Mouse (Mus musculus) left cerebral cortex, postnatal 10 days (tissue): Measurements from ENCODE around the gene Nfia. TPM values are rescaled to one million over a fixed set of nuclear protein-coding genes. Genes with fewer than 3 reads are reported as not detected.

Source experiments
- DNase-seq, 2 experiments: peaks; one replicate each; pipeline ENCODE4 v3.0.0; 2021 to 2022; ENCODE audit warnings: low spot score in 2 of 2, mixed read lengths in 1 of 2; ENCODE audit errors: extremely low spot score in 1 of 2
- intact Hi-C: fragments of 180-260 bp; cut with DNase I; formaldehyde crosslinking; loops from one replicate; pipeline ENCODE4 v1.15.1; 2025
- total RNA-seq, 2 experiments: library from RNA; stranded (reverse); gene quantifications; 2 replicates each; pipeline ENCODE4 v1.2.3; 2021

Gene Nfia
- total RNA-seq, 2 experiments from 2014 or later = 76.4 to 79.5 TPM

DNA sequence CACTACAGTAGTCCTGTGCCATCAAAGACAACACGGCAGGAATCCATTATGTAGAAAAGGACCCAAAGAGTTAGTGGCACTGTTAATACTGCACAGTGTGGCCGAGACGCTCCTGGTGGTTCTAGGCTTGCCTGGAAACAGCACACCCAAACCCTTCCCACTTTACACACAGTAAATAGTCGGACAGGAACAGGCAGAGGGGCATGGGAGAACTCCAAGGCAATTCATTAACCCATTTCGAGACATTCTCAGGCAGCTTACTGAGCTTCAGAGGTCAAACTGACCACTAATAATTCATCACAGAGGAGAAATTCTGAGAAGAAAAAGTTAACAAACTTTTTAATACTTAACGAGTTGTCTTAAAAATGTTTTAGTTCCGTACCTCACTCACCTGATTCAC lies 107.2 kb downstream of the Nfia start:
- DNase-seq = no peak
- intact Hi-C loops = no loop called here

GRCm38 (mm10) chr4:97880120-97881055 lies 107.9 kb downstream of the Nfia start:
- no peak for DNase-seq
- intact Hi-C loops = no loop called here

DNA sequence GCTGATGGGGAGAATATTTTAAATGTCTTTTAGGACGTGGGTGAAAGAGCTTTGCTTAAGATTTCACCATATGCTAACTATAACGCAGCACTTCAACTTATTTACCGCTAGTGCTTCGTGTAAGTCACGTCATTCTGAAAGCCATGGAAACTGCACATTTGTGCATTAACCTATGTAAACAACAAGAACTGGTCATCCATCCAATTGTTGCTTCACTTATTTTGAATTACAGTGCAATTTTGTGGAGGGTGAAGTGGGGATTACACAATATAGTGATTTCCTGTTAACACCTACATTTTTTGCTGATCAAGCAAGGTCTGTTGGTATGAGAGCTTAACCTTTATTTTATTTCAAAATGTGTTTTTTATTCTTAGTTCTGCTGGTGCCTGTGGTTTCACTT lies 113.0 kb downstream of the Nfia start:
- DNase-seq = no peak
- intact Hi-C loops = no loop called here

DNA sequence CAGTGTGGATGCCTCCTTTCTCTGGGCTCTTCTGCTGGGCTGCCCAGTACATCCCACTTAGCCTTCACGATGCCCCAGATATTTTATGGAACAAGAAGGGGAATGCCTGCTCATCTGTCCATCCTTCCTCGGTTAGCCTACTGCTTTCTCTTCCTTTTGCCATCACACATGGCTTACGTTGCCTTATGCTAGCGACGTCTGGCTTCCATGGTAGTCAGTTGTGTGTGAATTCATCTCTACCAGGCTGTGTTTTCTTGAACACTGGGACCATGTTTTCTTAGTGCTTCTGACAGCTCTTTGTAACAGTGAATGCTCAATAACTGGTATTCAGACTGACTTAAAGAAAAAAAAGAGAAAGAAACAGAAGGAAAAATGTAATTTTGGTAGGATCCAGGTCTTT lies 113.7 kb downstream of the Nfia start:
- no peak for DNase-seq
- intact Hi-C loops = no loop called here

- DNase-seq = no peak
- intact Hi-C loops = no loop called here
Measured at GRCm38 (mm10) chr4:97887228-97887627, 114.7 kb downstream of the Nfia start.

- DNase-seq = no peak
- intact Hi-C loops = no loop called here
Measured at GRCm38 (mm10) chr4:97891063-97891462, 118.5 kb downstream of the Nfia start.

DNA sequence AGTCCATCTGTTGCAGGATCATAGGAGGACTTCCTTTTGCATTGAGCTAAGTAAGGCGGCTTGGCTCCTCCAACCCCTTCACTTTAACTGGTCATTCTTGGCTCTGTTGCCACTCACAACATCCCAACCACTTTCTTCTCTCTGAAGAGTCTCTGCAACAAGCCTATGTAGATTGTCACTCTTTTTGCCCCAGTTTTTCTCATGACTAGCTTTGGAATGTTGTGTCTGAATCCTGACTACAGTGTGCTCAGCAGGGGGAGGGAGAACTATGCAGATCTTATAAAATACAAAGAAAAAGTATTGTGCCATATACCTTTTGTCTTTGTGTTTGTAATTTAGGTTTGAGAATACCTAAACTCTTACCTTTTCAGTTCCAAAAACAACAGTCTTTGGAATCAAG lies 119.1 kb downstream of the Nfia start:
- intact Hi-C loops = no loop called here

DNA sequence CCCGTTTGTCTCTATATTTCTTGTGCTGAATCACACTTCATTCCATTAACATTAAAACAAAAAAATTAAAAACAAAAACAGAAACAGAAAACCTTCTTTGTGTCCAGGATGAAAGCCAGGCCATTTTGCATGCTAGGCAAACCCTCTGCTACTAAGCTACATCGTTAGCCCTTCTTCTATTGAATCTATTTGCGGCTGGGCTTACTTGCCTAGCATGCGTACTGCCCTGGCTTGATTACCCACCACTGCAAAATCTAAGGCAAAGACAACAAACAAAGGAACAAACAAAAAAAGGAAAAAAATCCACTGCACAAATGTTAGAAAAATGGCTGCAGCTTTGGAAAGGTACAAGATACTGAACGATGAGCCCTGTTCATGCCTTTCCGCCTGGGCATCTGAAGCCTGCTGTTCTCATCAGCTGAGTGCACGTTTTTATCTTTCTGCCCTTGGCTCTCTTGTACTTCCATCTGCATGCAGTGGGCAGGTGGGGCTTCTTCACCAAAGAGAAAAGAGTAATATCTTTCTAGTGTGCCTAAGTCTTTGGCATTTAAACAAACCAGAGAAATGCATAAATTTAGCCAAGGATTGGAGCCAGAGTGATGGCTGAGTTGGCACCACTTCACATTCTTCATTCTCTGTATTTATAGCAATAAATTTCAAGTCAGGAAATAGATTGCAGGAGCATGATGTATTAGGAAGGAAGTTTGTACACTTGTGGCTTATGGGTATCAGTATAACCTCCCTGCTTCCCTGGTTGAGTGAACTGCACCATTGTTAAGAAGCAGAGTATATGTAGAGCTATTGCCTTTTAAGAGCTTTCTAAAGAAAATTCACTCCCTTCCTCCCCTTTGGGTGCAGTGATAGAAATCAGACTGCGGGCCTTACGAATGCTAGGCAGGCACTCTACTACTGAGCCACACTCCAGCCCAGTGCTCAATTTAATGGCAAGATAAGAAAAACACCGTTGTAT lies 121.7 kb downstream of the Nfia start:
- intact Hi-C loops = no loop called here
- DNase-seq = no peak

More for the DNA sequence above, 119.1 kb downstream of the Nfia start:
- no peak for DNase-seq

GRCm38 (mm10) chr4:97895940-97896339 lies 123.4 kb downstream of the Nfia start:
- intact Hi-C loops = no loop called here
- DNase-seq = no peak

GRCm38 (mm10) chr4:97900256-97900944 lies 127.9 kb downstream of the Nfia start:
- no peak for DNase-seq
- intact Hi-C loops = no loop called here

GRCm38 (mm10) chr4:97905826-97906225 lies 133.3 kb downstream of the Nfia start:
- intact Hi-C loops = no loop called here
- DNase-seq = no peak

GRCm38 (mm10) chr4:97908576-97909147 lies 136.1 kb downstream of the Nfia start:
- intact Hi-C loops = no loop called here
- DNase-seq = no peak

DNA sequence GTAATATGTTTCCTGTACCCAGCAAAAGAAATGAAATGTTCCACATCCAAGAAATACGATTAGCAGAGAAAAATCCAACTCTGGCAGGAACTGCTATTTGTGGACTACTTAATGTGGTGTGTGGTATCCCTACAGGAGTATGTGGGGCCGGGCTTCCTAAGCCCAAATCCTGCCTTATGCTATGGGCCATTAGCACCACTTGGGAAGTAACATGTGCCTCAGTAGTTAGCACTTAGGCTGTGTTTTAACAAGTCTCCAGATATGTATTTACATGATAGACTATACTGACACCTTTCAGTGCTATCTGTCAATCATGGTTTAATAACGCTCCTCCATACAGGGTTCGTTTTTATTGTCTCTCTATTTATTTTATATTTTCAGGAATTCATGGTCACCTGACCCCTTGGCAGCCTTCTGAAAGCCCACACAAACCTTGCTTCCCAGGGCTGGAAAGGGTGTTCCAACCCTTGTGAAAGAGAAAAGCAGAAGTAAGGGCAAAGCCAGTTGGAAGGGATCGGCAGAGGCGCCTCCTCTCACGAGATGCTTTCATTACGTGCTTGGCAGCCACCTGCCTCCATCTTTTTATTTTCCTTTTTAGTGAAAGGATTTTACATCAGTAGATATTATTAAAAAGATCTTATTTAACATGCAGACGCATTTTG lies 137.7 kb downstream of the Nfia start:
- intact Hi-C loops = loop anchor here (5.0 kb wide), 1 partner anchor 133 kb away; the partner anchor contains the start of gene E130114P18Rik
- peak in 1 of 2 experiments; percentile 28 for DNase-seq

- intact Hi-C loops = loop anchor here (5.0 kb wide), 1 partner anchor 134 kb away; the partner anchor contains the start of gene E130114P18Rik
- DNase-seq = peak; percentile 63 to 69
Measured at GRCm38 (mm10) chr4:97910777-97911580, 138.4 kb downstream of the Nfia start.

GRCm38 (mm10) chr4:97911755-97912154 lies 139.2 kb downstream of the Nfia start:
- DNase-seq = no peak
- intact Hi-C loops = loop anchor here (5.0 kb wide), 1 partner anchor 134 kb away; the partner anchor contains the start of gene E130114P18Rik

DNA sequence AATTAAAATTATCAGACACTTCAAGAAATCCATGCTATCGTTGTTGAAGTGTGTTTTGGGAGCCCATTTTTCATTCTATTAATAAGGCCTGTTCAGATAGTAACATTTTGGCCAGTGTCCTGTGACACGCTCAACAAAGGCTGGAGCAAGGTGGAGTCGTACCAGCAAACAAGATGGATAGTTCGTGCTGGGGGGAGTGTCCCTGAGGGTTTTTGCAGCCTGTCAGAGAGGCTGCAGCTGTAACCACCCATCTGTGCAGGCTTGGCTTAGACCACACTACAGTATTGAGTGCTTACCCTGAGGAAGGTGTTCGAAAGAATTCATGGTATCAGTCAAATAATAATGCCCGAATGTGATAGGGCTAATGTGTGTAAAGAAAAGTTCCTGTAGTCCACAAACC lies 139.6 kb downstream of the Nfia start:
- intact Hi-C loops = loop anchor here (5.0 kb wide), 1 partner anchor 135 kb away; the partner anchor contains the start of gene E130114P18Rik
- no peak for DNase-seq

GRCm38 (mm10) chr4:97912560-97912959 lies 140.0 kb downstream of the Nfia start:
- intact Hi-C loops = loop anchor here (5.0 kb wide), 1 partner anchor 135 kb away; the partner anchor contains the start of gene E130114P18Rik
- DNase-seq = no peak
